Mouse (Mus musculus) neutrophil, adult 65 days (primary cell): ENCODE measurements around the gene Olfr557. TPM values are rescaled to one million over a fixed set of nuclear protein-coding genes. Genes with fewer than 3 reads are reported as not detected.

Experiments used
- total RNA-seq: library from RNA; stranded (reverse); gene quantifications from 2 replicates; pipeline ENCODE4 v1.2.4, GENCODE M21; 2023

Olfr557 gene
- total RNA-seq: not detected in 2 replicates

DNA sequence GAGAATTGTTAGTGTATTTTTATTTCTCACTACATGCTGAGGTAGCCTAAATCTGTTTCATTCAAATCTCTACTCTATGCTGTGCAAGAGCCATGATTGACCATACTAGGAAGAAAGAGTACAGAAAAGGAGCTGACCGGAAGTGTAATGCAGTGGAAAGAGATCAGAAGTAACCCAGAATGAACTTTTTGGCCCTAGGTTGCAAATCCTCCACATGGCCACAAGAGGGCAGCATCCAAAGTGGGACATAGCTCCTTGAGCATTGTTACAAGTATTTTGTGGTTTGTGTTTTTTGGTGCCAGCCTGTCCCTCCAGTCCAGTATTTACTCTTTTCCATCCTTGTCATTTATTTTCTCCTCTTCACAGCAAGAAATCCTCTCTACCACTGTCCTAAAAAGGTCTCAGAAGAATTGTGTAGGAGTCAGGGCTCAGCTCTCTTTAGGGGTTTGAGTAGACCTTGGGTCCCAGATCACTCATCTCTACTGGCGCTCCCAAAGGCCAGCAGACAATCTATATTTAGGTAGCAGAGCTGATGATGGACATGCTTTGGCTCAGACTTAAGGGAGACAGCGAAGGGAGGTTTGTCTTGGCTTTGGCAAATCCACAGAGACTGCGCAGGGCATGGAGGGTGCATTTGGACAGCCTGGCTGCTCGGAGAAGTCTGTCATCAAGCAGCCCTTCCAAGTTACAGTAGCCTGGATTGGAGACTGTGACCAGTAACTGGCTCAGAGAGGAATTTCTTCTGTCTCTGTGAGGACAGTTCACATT, at the start of gene Olfr557:
Olfr557 (plus strand) TSS at position 553 of the 768 bp plus-strand sequence.

DNA sequence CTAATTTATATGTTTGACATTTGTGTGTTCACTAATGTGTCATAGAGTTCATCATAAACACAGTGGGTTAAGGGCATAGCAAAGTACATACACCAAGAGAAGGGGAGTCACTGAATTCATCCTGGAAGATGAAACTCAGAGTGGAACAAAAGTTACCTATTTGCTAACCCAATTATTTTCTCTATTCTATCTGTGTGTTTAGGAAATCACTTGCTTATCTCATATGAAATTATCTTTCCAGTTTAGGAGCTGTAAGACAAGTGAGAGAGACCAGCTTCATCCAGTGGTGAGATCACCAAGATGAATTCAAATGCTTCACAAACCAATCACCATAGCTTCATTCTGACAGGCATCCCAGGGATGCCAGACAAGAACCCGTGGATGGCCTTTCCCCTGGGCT, 37.2 kb upstream of the Olfr557 start, which contains the start of gene Olfr555:
Olfr555 (plus strand) TSS at position 301 of the 400 bp plus-strand sequence.

DNA sequence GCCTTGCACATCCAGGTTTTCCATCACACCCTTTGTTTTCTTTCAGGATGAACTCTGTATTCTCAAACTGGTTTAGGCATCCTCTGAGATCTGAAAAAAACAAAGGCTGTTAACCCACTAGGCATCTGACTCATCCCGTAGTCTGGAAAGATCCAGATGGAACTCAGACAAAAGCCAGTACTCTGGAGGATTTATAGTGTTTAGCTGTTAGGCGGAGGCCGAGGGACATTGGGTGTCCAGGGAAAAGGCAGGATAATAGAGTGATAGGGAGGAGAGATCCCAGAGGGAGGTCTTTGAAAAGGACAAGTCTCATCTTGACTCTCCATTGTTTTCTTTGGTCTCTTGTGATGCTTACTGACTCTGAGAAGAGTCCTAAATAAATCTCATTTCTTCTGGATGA, 31.1 kb upstream of the Olfr557 start, which contains the start of gene Olfr556:
Olfr556 (plus strand) TSS at position 301 of the 400 bp plus-strand sequence.

DNA sequence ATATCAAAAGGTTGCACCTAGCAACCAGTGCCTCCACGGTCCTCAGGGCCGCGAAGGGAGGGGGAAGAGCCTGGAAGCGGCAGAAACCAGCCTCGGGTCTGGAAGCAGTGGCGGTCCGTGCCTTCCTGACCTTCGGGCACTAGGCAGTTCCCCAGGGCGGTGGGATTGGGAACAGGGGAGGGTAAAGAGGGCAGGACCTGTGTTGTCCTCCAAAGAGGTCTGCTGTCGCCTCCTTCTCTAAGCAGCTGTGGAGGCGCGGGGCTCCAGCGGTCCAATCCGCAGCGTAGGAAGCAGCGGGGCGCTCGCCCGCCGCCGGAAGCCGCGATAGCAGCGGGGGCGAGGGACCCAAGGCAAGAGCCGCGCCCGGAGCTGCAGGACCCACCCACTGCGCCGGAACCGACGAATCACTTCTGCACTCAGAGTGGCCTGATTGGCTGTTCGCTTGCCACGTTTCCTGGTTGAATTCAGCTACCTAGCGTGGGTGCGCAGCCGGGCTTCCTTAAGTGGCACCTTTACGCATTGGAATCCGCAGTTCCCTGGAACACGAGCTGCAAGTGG, 8.7 kb upstream of the Olfr557 start, which contains the start of gene Trim68:
Trim68 (minus strand) TSS at position 384 of the 558 bp plus-strand sequence.

DNA sequence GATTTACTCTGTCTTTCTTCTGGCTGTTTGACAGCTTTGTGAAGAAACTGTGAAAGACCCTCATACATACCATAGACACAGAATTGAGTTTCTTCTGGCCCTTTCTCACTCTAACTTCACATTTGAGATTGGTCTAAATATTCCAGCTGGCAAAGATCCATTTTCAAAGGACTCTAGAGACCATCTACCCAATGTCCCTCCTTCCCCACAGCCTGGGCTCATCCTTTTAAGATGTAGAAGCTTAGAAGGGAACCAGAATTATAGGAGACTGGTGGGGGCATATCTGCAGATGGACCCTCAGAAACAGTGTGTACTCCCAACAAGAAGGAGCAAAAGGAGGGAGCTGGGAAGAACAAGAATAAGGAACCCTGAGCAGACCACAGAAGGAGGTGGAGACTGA, 6.2 kb downstream of the Olfr557 start, which contains the start of gene Olfr558:
Olfr558 (plus strand) TSS at position 301 of the 400 bp plus-strand sequence.

DNA sequence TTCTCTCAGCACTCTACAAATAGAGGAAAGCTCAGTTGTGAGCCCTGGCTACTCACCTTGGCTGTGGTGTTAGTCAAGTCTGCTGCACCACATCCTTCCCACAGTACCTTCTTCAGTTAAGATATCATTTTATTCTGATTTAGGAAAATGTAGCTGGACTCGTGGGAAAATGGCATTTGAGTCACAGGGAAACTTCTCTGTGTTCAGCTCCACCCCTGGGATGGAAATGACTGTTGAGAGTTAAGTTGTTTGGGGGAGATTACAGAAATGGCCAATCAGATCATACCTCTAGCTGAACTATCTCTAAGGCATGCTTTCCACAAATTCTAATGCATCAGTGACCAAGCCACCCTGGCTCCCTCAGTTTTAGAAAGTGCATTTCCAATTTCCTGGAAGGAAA, 23.3 kb downstream of the Olfr557 start, which contains the start of gene Olfr33:
Olfr33 (minus strand) TSS at position 101 of the 400 bp plus-strand sequence.

DNA sequence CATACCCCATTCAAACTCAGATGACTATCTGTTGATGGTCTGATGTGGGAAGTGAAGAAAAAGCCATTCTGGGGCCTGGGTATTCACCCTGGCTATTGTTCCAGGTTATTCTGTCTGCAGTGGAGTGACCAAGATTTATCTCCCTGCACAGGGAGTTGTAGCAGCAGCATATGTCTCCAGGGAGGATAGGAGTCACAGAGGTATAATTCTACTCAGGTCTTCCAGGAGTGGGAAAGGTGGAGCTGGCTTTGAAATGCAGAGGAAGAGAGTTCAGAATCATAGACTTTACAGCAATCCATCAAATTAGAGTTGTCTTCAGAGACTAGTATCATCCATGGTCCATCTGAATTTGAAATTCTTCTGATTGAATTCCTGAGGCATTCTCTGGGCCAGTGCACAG, 31.7 kb downstream of the Olfr557 start, which contains the start of gene Olfr559:
Olfr559 (minus strand) TSS at position 101 of the 400 bp plus-strand sequence.

Other genes starting within 250 kb of the Olfr557 start
- gene Olfr543, start 214.2 kb upstream of the Olfr557 start, total RNA-seq: not detected in 2 replicates
- gene Olfr544, start 207.6 kb upstream of the Olfr557 start, total RNA-seq: not detected in 2 replicates
- gene Olfr545, start 196.3 kb upstream of the Olfr557 start, total RNA-seq: not detected in 2 replicates
- not detected in 2 replicates for gene Olfr547, start 161.2 kb upstream of the Olfr557 start, total RNA-seq
- gene Olfr548-ps1, start 155.0 kb upstream of the Olfr557 start, total RNA-seq: not detected in 2 replicates
- not detected in 2 replicates for gene Olfr549, start 146.0 kb upstream of the Olfr557 start, total RNA-seq
- gene Trim21, start 130.4 kb upstream of the Olfr557 start, total RNA-seq: 15.1 and 20.6 TPM in 2 replicates
- gene Olfr550, start 124.5 kb upstream of the Olfr557 start, total RNA-seq: not detected in 2 replicates
- not detected in 2 replicates for gene Olfr551, start 104.0 kb upstream of the Olfr557 start, total RNA-seq
- 0.19 TPM in 1 of 2 replicates, not detected in the other for gene Olfr552, start 98.1 kb upstream of the Olfr557 start, total RNA-seq
- gene Olfr553, start 77.7 kb upstream of the Olfr557 start, total RNA-seq: not detected in 2 replicates
- not detected in 2 replicates for gene Olfr554, start 57.5 kb upstream of the Olfr557 start, total RNA-seq
- gene Olfr555, start 37.1 kb upstream of the Olfr557 start, total RNA-seq: not detected in 2 replicates
- not detected in 2 replicates for gene Olfr556, start 31.0 kb upstream of the Olfr557 start, total RNA-seq
- gene Trim68, start 8.6 kb upstream of the Olfr557 start, total RNA-seq: 2.0 and 2.8 TPM in 2 replicates
- gene Olfr558, start 6.3 kb downstream of the Olfr557 start, total RNA-seq: not detected in 2 replicates
- not detected in 2 replicates for gene Olfr33, start 23.2 kb downstream of the Olfr557 start, total RNA-seq
- gene Olfr559, start 31.6 kb downstream of the Olfr557 start, total RNA-seq: not detected in 2 replicates
- not detected in 2 replicates for gene Olfr560, start 63.5 kb downstream of the Olfr557 start, total RNA-seq
- not detected in 2 replicates for gene Olfr78, start 63.6 kb downstream of the Olfr557 start, total RNA-seq
- not detected in 2 replicates for gene Olfr561, start 75.3 kb downstream of the Olfr557 start, total RNA-seq
- not detected in 2 replicates for gene Olfr564, start 107.6 kb downstream of the Olfr557 start, total RNA-seq
- not detected in 2 replicates for gene Olfr566, start 162.9 kb downstream of the Olfr557 start, total RNA-seq
- not detected in 2 replicates for gene Olfr568, start 181.2 kb downstream of the Olfr557 start, total RNA-seq
- gene Olfr569, start 195.0 kb downstream of the Olfr557 start, total RNA-seq: not detected in 2 replicates
- gene Olfr570, start 198.7 kb downstream of the Olfr557 start, total RNA-seq: not detected in 2 replicates
- not detected in 2 replicates for gene Olfr571, start 221.6 kb downstream of the Olfr557 start, total RNA-seq
- gene Olfr572, start 228.5 kb downstream of the Olfr557 start, total RNA-seq: not detected in 2 replicates
- gene Olfr573-ps1, start 246.7 kb downstream of the Olfr557 start, total RNA-seq: not detected in 2 replicates